Mouse (Mus musculus) telencephalon, adult 2 months (tissue): ENCODE results near the gene Rps3a1.
"Not testable (repeated sequence)": the region's sequence is repeated elsewhere in the genome, so short reads cannot be mapped to it uniquely, and the experiment has no call there.

Experiments
- DNase-seq: peaks from one replicate; pipeline ENCODE4 v3.0.0-alpha.2; 2011; ENCODE audit warnings: low read depth, low spot score

Gene Rps3a1

GRCm38 (mm10) chr3:86114659-86115338 lies 27.7 kb downstream of the Rps3a1 start:
- DNase-seq = peak; percentile 71

GRCm38 (mm10) chr3:86112766-86113165 lies 29.7 kb downstream of the Rps3a1 start:
- no peak for DNase-seq

- no peak for DNase-seq
Observed at GRCm38 (mm10) chr3:86110077-86110476, 32.4 kb downstream of the Rps3a1 start.

GRCm38 (mm10) chr3:86109099-86109498 lies 33.4 kb downstream of the Rps3a1 start:
- DNase-seq = no peak

- no peak for DNase-seq
Observed at GRCm38 (mm10) chr3:86108576-86108975, 33.9 kb downstream of the Rps3a1 start.

GRCm38 (mm10) chr3:86107637-86108539 lies 34.6 kb downstream of the Rps3a1 start:
- DNase-seq = no peak

- DNase-seq = no peak
Observed at GRCm38 (mm10) chr3:86106086-86106632, 36.3 kb downstream of the Rps3a1 start.

- no peak for DNase-seq
Observed at GRCm38 (mm10) chr3:86104909-86105308, 37.6 kb downstream of the Rps3a1 start.

- DNase-seq = not testable (repeated sequence)
Observed at GRCm38 (mm10) chr3:86104433-86104832, 38.1 kb downstream of the Rps3a1 start.

- no peak for DNase-seq
Observed at GRCm38 (mm10) chr3:86103449-86104291, 38.8 kb downstream of the Rps3a1 start.

GRCm38 (mm10) chr3:86101956-86102355 lies 40.5 kb downstream of the Rps3a1 start:
- DNase-seq = no peak

- DNase-seq = no peak
Observed at GRCm38 (mm10) chr3:86093907-86094306, 48.6 kb downstream of the Rps3a1 start.

GRCm38 (mm10) chr3:86093213-86093845 lies 49.2 kb downstream of the Rps3a1 start:
- DNase-seq = no peak
